Mouse (Mus musculus): Measurements from ENCODE around the gene Pkd1. TPM values are rescaled to one million over a fixed set of nuclear protein-coding genes. Genes with fewer than 3 reads are reported as not detected.

The Pkd1 gene
- total and polyA plus RNA-seq, 3 experiments, result 2.8 to 13.4 (median 8.3) TPM

GRCm38 (mm10) chr17:24551050-24551444, 1.4 kb downstream of the Pkd1 start:
- peak overlapping the region; percentile 95 for H3K9ac ChIP-seq (ENCODE audit: insufficient read depth, low read depth)
- H3K27me3 ChIP-seq (replicated peaks), result no peaks in the 10 kb centered on the region
- TF ChIP-seq ZKSCAN1 (IDR thresholded peaks at IDR 0.05; ENCODE audit: borderline replicate concordance, low read depth, low read length), result no peak
- TF ChIP-seq MAFK (IDR thresholded peaks at IDR 0.05; ENCODE audit: insufficient replicate concordance, low read length), result no peak
- TF ChIP-seq PAX5 (IDR thresholded peaks at IDR 0.05; ENCODE audit: low read length), result no peak
- no peak for TF ChIP-seq JUN (IDR thresholded peaks at IDR 0.05; ENCODE audit: insufficient read depth, low read depth, low read length)
- TF ChIP-seq MYC (IDR thresholded peaks at IDR 0.05; ENCODE audit: low read depth, low read length), result no peak
- H3K4me2 ChIP-seq (ENCODE audit: insufficient read depth, low read depth, poor library complexity, severe bottlenecking), result peak overlapping the region; percentile 35
- H3K36me3 ChIP-seq (replicated peaks in 1 of 2; ENCODE audit: control insufficient read depth in 1 of 2, insufficient read depth in 1 of 2, low read length in 1 of 2), result peaks cover 0 to 8% of the 10 kb centered on the region in 2 experiments
- H3K79me2 ChIP-seq (replicated peaks; ENCODE audit: control insufficient read depth, extremely low read depth, insufficient read depth, poor library complexity, severe bottlenecking), result 0 out of 2 replicates have a peak, but pooled peaks cover 8% of the 10 kb centered on the region
- peak overlapping the region; percentile 61 to 96 (median 94) for H3K4me3 ChIP-seq (replicated peaks in 1 of 3; ENCODE audit: low read depth in 2 of 3, low read length in 2 of 3, poor library complexity in 1 of 3)
- dilution Hi-C loops (cut with MboI; ENCODE audit: extremely low pct_ligation_motif_present, extremely low pct_unique_long_range_greater_than_20kb, low sequenced_read_pairs) (no loop called here), in situ Hi-C loops (cut with MboI; ENCODE audit: low pct_ligation_motif_present, low pct_unique_long_range_greater_than_20kb, low sequenced_read_pairs) (no loop called here)
- H3K27ac ChIP-seq (ENCODE audit: insufficient read depth, low read depth), result no peak overlapping the region
- peaks cover 0 to 40% of the 10 kb centered on the region in 2 experiments; a peak in 2 of 4 replicates for H3K4me1 ChIP-seq (ENCODE audit: control insufficient read depth in 1 of 2, insufficient read depth in 2 of 2)
- DNase-seq (ENCODE audit: extremely low read depth), result no peak
- H3K9me3 ChIP-seq (replicated peaks; ENCODE audit: low read length), result no peaks in the 10 kb centered on the region

GRCm38 (mm10) chr17:24557091-24557490, 7.5 kb downstream of the Pkd1 start:
- Histone ChIP-seq H3K4me2 (ENCODE audit: insufficient read depth, low read depth, poor library complexity, severe bottlenecking) (no peak overlapping the region), H3K4me1 (ENCODE audit: control insufficient read depth in 1 of 2, insufficient read depth in 2 of 2) (peaks cover 0 to 30% of the 10 kb centered on the region in 2 experiments; a peak in 2 of 4 replicates), H3K79me2 (replicated peaks; ENCODE audit: control insufficient read depth, extremely low read depth, insufficient read depth, poor library complexity, severe bottlenecking) (0 out of 2 replicates have a peak, but pooled peaks cover 5% of the 10 kb centered on the region), H3K9ac (ENCODE audit: insufficient read depth, low read depth) (no peak overlapping the region), H3K27ac (ENCODE audit: insufficient read depth, low read depth) (no peak overlapping the region), H3K27me3 (replicated peaks) (no peaks in the 10 kb centered on the region), H3K4me3 (replicated peaks in 1 of 3; ENCODE audit: low read depth in 2 of 3, low read length in 2 of 3, poor library complexity in 1 of 3) (no peak overlapping the region), H3K36me3 (replicated peaks in 1 of 2; ENCODE audit: control insufficient read depth in 1 of 2, insufficient read depth in 1 of 2, low read length in 1 of 2) (peaks cover 0 to 17% of the 10 kb centered on the region in 2 experiments), H3K9me3 (replicated peaks; ENCODE audit: low read length) (no peaks in the 10 kb centered on the region)
- DNase-seq (ENCODE audit: extremely low read depth), result no peak
- in situ Hi-C loops (cut with MboI; ENCODE audit: low pct_ligation_motif_present, low pct_unique_long_range_greater_than_20kb, low sequenced_read_pairs) (no loop called here), dilution Hi-C loops (cut with MboI; ENCODE audit: extremely low pct_ligation_motif_present, extremely low pct_unique_long_range_greater_than_20kb, low sequenced_read_pairs) (no loop called here)
- TF ChIP-seq RCOR1 (conservative IDR thresholded peaks at IDR 0.05; ENCODE audit: low read depth, low read length) (no peak), USF1 (IDR thresholded peaks at IDR 0.05; ENCODE audit: low read depth, low read length) (no peak)

- Histone ChIP-seq H3K9me3 (replicated peaks; ENCODE audit: low read length) (no peaks in the 10 kb centered on the region), H3K9ac (ENCODE audit: insufficient read depth, low read depth) (no peak overlapping the region), H3K27ac (ENCODE audit: insufficient read depth, low read depth) (no peak overlapping the region), H3K4me3 (replicated peaks in 1 of 3; ENCODE audit: low read depth in 2 of 3, low read length in 2 of 3, poor library complexity in 1 of 3) (no peak overlapping the region), H3K4me2 (ENCODE audit: insufficient read depth, low read depth, poor library complexity, severe bottlenecking) (no peak overlapping the region), H3K36me3 (replicated peaks in 1 of 2; ENCODE audit: control insufficient read depth in 1 of 2, insufficient read depth in 1 of 2, low read length in 1 of 2) (peaks cover 0 to 16% of the 10 kb centered on the region in 2 experiments), H3K79me2 (replicated peaks; ENCODE audit: control insufficient read depth, extremely low read depth, insufficient read depth, poor library complexity, severe bottlenecking) (no peaks in the 10 kb centered on the region; the same call in 1 of the 2 replicates), H3K4me1 (ENCODE audit: control insufficient read depth in 1 of 2, insufficient read depth in 2 of 2) (peaks cover 0 to 24% of the 10 kb centered on the region in 2 experiments; a peak in 2 of 4 replicates), H3K27me3 (replicated peaks) (no peaks in the 10 kb centered on the region)
- TF ChIP-seq CHD1 (IDR thresholded peaks at IDR 0.05; ENCODE audit: low read depth, low read length) (no peak), JUN (IDR thresholded peaks at IDR 0.05; ENCODE audit: insufficient read depth, low read depth, low read length) (no peak), MAFK (IDR thresholded peaks at IDR 0.05; ENCODE audit: insufficient replicate concordance, low read length) (no peak), ZC3H11A (IDR thresholded peaks at IDR 0.05; ENCODE audit: low read depth, low read length) (no peak), TCF12 (IDR thresholded peaks at IDR 0.05; ENCODE audit: low read depth, low read length) (no peak), TBP (conservative IDR thresholded peaks at IDR 0.05; ENCODE audit: low read depth, low read length) (no peak), NRF1 (IDR thresholded peaks at IDR 0.05; ENCODE audit: low read depth, low read length) (no peak), MAZ (IDR thresholded peaks at IDR 0.05; ENCODE audit: low read depth, low read length) (no peak), POLR2A (IDR thresholded peaks at IDR 0.05; ENCODE audit: low read depth, low read length) (no peak), KAT2A (IDR thresholded peaks at IDR 0.05; ENCODE audit: insufficient replicate concordance, low read length) (no peak), MEF2A (IDR thresholded peaks at IDR 0.05; ENCODE audit: borderline replicate concordance, low read depth, low read length) (no peak), CHD2 (IDR thresholded peaks at IDR 0.05; ENCODE audit: low read length) (no peak), POLR2AphosphoS2 (IDR thresholded peaks at IDR 0.05; ENCODE audit: low read depth, low read length) (no peak), HCFC1 (IDR thresholded peaks at IDR 0.05; ENCODE audit: low read depth, low read length) (no peak)
- no peak for DNase-seq (ENCODE audit: extremely low read depth)
- dilution Hi-C loops (cut with MboI; ENCODE audit: extremely low pct_ligation_motif_present, extremely low pct_unique_long_range_greater_than_20kb, low sequenced_read_pairs) (no loop called here), in situ Hi-C loops (cut with MboI; ENCODE audit: low pct_ligation_motif_present, low pct_unique_long_range_greater_than_20kb, low sequenced_read_pairs) (no loop called here)
Measured at GRCm38 (mm10) chr17:24558600-24559099, 9.0 kb downstream of the Pkd1 start.
